8 mouse cellular contexts compared by ENCODE assay signal in the genomic region with DNA sequence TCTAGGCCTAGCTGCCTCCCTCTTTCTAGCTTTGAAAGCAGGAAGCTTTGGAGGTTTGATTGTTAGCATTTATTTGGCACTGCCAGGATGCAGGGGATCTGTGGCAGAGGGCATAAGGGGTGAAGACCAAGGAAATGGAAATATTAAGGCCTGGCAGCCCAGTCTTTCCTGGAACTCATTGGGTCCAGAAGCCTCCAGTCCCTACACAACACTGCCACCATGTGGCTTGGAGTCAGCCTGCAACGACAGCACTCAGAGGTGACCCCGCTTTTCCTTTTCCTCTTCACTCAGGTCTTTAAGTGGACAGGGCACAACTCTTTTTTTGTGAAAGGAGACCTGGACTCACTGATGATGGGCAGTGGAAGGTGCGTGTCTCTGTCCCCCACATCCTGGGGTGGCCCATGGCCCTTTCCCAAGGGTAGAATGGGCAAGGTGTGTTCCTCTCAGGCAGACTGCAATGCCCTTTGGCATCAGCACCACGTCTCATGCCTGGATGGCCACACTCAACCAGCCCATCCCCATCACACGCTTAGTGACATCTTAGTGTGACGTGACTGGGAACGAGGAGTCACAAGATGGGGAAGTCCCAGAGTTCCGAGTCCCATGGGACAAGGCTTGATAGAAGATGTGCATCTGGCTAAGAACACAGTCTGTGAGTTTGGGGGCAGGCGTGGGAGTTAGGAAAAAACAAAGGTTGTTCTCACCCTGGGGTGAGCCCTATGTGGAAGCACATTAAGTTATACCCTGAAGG. TPM values are rescaled to one million over a fixed set of nuclear protein-coding genes. Genes with fewer than 3 reads are reported as not detected.
DNase-seq lines count a peak whose midpoint lies in the region; ATAC-seq and TF ChIP-seq lines count a peak whose summit lies in the region.

No protein-coding gene starts in this region.

- H3K9me3 ChIP-seq in embryonic facial prominence, embryonic 14.5 days (ENCODE audit: control insufficient read depth, low read length): no peaks in the 10 kb centered on the region

- 60% methylated on average over 9 of the region's 9 CpGs for WGBS in bone marrow, adult 2 months
- 56% methylated on average over 9 of the region's 9 CpGs for WGBS in embryonic facial prominence, embryonic 14.5 days

- H3K4me3 ChIP-seq in bone marrow, adult 2 months (replicated peaks; ENCODE audit: control insufficient read depth, low read depth, low read length): no peak overlapping the region
- H3K4me3 ChIP-seq in embryonic facial prominence, embryonic 14.5 days (ENCODE audit: low read depth, low read length): no peak overlapping the region
- no peak overlapping the region for H3K4me3 ChIP-seq in left cerebral cortex, adult 2 months

- H3K27me3 ChIP-seq in embryonic facial prominence, embryonic 14.5 days (replicated peaks; ENCODE audit: control insufficient read depth, insufficient read depth, low read length): no peaks in the 10 kb centered on the region

- H3K4me1 ChIP-seq in bone marrow, adult 2 months (ENCODE audit: control insufficient read depth, insufficient read depth, low read length): no peaks in the 10 kb centered on the region
- H3K4me1 ChIP-seq in embryonic facial prominence, embryonic 14.5 days (ENCODE audit: control insufficient read depth, insufficient read depth, low read length): peaks cover 8% of the 10 kb centered on the region; the same call in 1 of the 2 replicates

- TF ChIP-seq CTCF in bone marrow, adult 2 months (IDR thresholded peaks at IDR 0.05; ENCODE audit: control insufficient read depth, insufficient read depth, low read length): peak; percentile 87
- peak; percentile 92 for TF ChIP-seq CTCF in left cerebral cortex, adult 2 months (IDR thresholded peaks at IDR 0.05)

- peak; percentile 76 for ATAC-seq in embryonic facial prominence, embryonic 14.5 days (ENCODE audit: low read depth)
- ATAC-seq in megakaryocyte-erythroid progenitor cell, adult 5-6 weeks (replicated peaks; ENCODE audit: low FRiP score, low TSS enrichment, poor library complexity, severe bottlenecking): peak; percentile 68; the same call in 1 of the 2 replicates

- H3K4me2 ChIP-seq in embryonic facial prominence, embryonic 14.5 days (ENCODE audit: low read depth, low read length): no peak overlapping the region

- no peak for TF ChIP-seq POLR2A in bone marrow, adult 2 months (IDR thresholded peaks at IDR 0.05; ENCODE audit: borderline replicate concordance, control insufficient read depth, low read depth, low read length)

- H3K9ac ChIP-seq in embryonic facial prominence, embryonic 14.5 days (ENCODE audit: low read depth, low read length): no peak overlapping the region

- H3K36me3 ChIP-seq in embryonic facial prominence, embryonic 14.5 days (ENCODE audit: control insufficient read depth, insufficient read depth, low read length): peaks cover 28% of the 10 kb centered on the region

- intact Hi-C loops in heart, postnatal 36 days (cut with DNase I): loop anchor here (1.0 to 2.0 kb wide), 4 partner anchors 52 to 220 kb away; no protein-coding TSS in a partner anchor
- intact Hi-C loops in left cerebral cortex, adult 2 months (cut with DNase I): loop anchor here (2.0 to 10.0 kb wide), 3 partner anchors 64 to 310 kb away; no protein-coding TSS in a partner anchor

- DNase-seq in left cerebral cortex, adult 18-20 months (ENCODE audit: low spot score in 2 of 2): peak; percentile 66 to 77
- DNase-seq in left cerebral cortex, adult 11 months (ENCODE audit: low spot score): no peak
- peak; percentile 74 for DNase-seq in embryonic facial prominence, embryonic 14.5 days (ENCODE audit: low spot score)
- peak; percentile 72 to 82 for DNase-seq in heart, postnatal 36 days
- peak; percentile 67 to 73 for DNase-seq in left cerebral cortex, adult 2 months (ENCODE audit: extremely low spot score in 1 of 2, low spot score in 2 of 2)
- peak; percentile 25 to 35 for DNase-seq in spleen, postnatal 36 days (ENCODE audit: low spot score in 2 of 2)

- H3K27ac ChIP-seq in bone marrow, adult 2 months (ENCODE audit: control insufficient read depth, insufficient read depth, low read depth, low read length, poor library complexity): no peak overlapping the region
- no peak overlapping the region for H3K27ac ChIP-seq in embryonic facial prominence, embryonic 14.5 days (replicated peaks; ENCODE audit: low read depth, low read length)
- no peak overlapping the region for H3K27ac ChIP-seq in left cerebral cortex, adult 2 months

RNA-seq across cellular contexts. Expression of a gene that starts 8.3 kb away (rescaled TPM):
- not detected for total RNA-seq in left cerebral cortex, adult 18-20 months (2021)
- not detected in 2 replicates for polyA plus RNA-seq in bone marrow, adult 2 months (2011; ENCODE audit: insufficient read depth, insufficient read length, low replicate concordance, missing spikeins)
- polyA plus RNA-seq in embryonic facial prominence, embryonic 14.5 days (2014; fragmentation: Nextera tagmentation; extraction: Ambion mirVana): not detected in 2 replicates
- not detected for total RNA-seq in heart, postnatal 36 days (2021)
- total RNA-seq in left cerebral cortex, adult 2 months (2021): not detected
- not detected in 2 replicates for total RNA-seq in megakaryocyte-erythroid progenitor cell, adult 5-6 weeks (2014; fragmentation: Nextera tagmentation)
- not detected in 2 replicates for total RNA-seq in megakaryocyte-erythroid progenitor cell, adult 5-6 weeks (2017)

RNA-seq across cellular contexts. Expression of a gene that starts 16.1 kb away (rescaled TPM):
- 10 to 100 TPM; 17.1 to 17.7 TPM for total RNA-seq in left cerebral cortex, adult 18-20 months (2021)
- polyA plus RNA-seq in bone marrow, adult 2 months (2011; ENCODE audit: insufficient read depth, insufficient read length, low replicate concordance, missing spikeins): 3.0 and 5.0 TPM in 2 replicates
- polyA plus RNA-seq in embryonic facial prominence, embryonic 14.5 days (2014; fragmentation: Nextera tagmentation; extraction: Ambion mirVana): 5.2 and 6.3 TPM in 2 replicates
- total RNA-seq in heart, postnatal 36 days (2021): 10 to 100 TPM; 11.5 to 13.4 TPM
- total RNA-seq in left cerebral cortex, adult 2 months (2021): 10 to 100 TPM; 20.2 to 25.1 TPM
- total RNA-seq in megakaryocyte-erythroid progenitor cell, adult 5-6 weeks (2014; fragmentation: Nextera tagmentation): 11.0 and 11.7 TPM in 2 replicates
- 5.6 and 8.6 TPM in 2 replicates for total RNA-seq in megakaryocyte-erythroid progenitor cell, adult 5-6 weeks (2017)

RNA-seq across cellular contexts. Expression of a gene that starts 39.9 kb away (rescaled TPM):
- 10 to 100 TPM; 12.7 to 13.9 TPM for total RNA-seq in left cerebral cortex, adult 18-20 months (2021)
- polyA plus RNA-seq in bone marrow, adult 2 months (2011; ENCODE audit: insufficient read depth, insufficient read length, low replicate concordance, missing spikeins): 48.9 and 113 TPM in 2 replicates
- 23.6 and 24.0 TPM in 2 replicates for polyA plus RNA-seq in embryonic facial prominence, embryonic 14.5 days (2014; fragmentation: Nextera tagmentation; extraction: Ambion mirVana)
- total RNA-seq in heart, postnatal 36 days (2021): 10 to 100 TPM; 21.9 to 29.5 TPM
- 10 to 100 TPM; 12.7 to 12.9 TPM for total RNA-seq in left cerebral cortex, adult 2 months (2021)
- total RNA-seq in megakaryocyte-erythroid progenitor cell, adult 5-6 weeks (2014; fragmentation: Nextera tagmentation): 63.5 and 64.5 TPM in 2 replicates
- total RNA-seq in megakaryocyte-erythroid progenitor cell, adult 5-6 weeks (2017): 48.9 and 60.9 TPM in 2 replicates
